Mouse (Mus musculus) ES-Bruce4 (cell line): ENCODE data around the gene Disp3.

ENCODE experiments used
- EP300 ChIP-seq: IDR thresholded peaks from 2 replicates; pipeline ENCODE4 v1.6.1; 2011; ENCODE audit warnings: low read depth, low read length; ENCODE audit not compliant: insufficient read depth
- POLR2A ChIP-seq: IDR thresholded peaks from one replicate; pipeline ENCODE4 v1.8.1; 2011; ENCODE audit warnings: low read length; ENCODE audit not compliant: insufficient read depth

DNA sequence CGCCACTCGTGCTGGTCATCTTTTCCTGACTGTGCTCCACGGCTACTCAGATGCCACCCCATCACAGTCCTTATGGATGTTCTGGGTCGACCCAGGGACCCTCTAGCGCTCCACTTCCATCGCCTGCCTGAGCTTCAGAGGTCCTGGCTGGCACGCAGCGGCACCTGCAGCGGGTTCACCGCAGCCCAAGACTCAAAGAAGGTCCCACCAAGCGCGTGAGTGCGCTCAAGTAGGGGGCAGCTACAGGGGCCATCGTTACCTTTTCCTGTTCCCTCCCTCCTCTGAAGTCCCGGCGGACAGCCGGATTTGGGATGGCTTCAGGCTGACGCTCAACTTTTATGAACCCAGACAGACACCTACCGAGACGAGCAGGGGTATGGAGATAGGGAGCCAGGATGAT lies 724 bp downstream of the Disp3 start:
- TF ChIP-seq POLR2A, result no peak
- TF ChIP-seq EP300, result no peak
